Mouse (Mus musculus): ENCODE measurements around the gene Fbxo21. TPM values are rescaled to one million over a fixed set of nuclear protein-coding genes. Genes with fewer than 3 reads are reported as not detected.

Fbxo21 gene
- polyA plus RNA-seq, 1 experiment from 2014 or later: 43.6 TPM

DNA sequence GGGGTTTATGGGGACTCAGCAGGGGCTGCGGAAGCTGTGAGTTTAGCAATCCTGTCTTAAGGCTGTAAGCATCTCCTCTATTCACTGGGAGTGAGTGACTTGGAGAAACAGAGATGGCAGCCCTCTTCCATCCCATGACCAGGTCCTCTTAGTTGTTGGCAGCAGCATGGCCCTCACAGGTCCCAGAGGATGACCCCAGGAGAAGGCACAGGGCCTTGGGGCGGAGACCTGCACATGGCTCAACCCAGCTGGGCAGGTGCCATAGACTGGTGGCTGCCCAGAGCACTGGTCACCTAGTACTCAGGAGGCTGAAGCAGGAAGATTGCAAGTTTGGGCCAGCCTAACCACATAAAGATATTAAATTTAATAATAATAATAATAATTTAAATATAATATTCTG is 39.1 kb downstream of the Fbxo21 start:
- no peak for DNase-seq (ENCODE audit: low spot score)
- no peaks in the 10 kb centered on the region for H3K27me3 ChIP-seq (replicated peaks; ENCODE audit: control insufficient read depth, insufficient read depth, low read length)
- H3K4me2 ChIP-seq (ENCODE audit: low read depth, low read length): no peak overlapping the region
- no peaks in the 10 kb centered on the region for H3K9me3 ChIP-seq (ENCODE audit: control insufficient read depth, low read length)
- ATAC-seq (ENCODE audit: low read depth): no peak
- H3K36me3 ChIP-seq (ENCODE audit: control insufficient read depth, insufficient read depth, low read length): no peaks in the 10 kb centered on the region
- H3K4me1 ChIP-seq (ENCODE audit: control insufficient read depth, insufficient read depth, low read length): 0 out of 2 replicates have a peak, but pooled peaks cover 3% of the 10 kb centered on the region
- whole genome bisulfite sequencing: 89% methylated on average over 2 of the region's 2 CpGs
- no peak overlapping the region for H3K9ac ChIP-seq (ENCODE audit: low read depth, low read length)
- no peak overlapping the region for H3K27ac ChIP-seq (replicated peaks; ENCODE audit: low read depth, low read length)
- no peak overlapping the region for H3K4me3 ChIP-seq (ENCODE audit: low read depth, low read length)

DNA sequence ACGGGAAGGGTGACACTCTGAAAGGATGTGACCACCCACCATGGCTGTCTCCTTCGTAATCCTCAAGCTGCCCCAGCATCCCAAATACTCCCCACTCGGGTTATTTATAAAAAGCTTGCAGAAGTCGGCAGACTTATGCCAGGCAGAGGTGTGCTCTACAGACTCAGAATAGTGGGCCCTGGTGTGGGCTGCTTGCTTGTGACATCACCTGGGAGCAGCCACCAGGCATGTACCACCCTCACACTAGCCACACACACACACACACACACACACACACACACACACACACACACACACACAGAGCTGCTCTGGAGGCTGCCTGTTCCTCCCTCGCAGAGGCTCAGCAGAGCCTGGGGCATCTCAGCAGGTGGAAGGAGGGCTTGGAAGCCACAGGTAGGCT is 41.0 kb downstream of the Fbxo21 start:
- no peaks in the 10 kb centered on the region for H3K9me3 ChIP-seq (ENCODE audit: control insufficient read depth, low read length)
- H3K36me3 ChIP-seq (ENCODE audit: control insufficient read depth, insufficient read depth, low read length): no peaks in the 10 kb centered on the region
- no peak overlapping the region for H3K4me3 ChIP-seq (ENCODE audit: low read depth, low read length)
- DNase-seq (ENCODE audit: low spot score) (no peak), ATAC-seq (ENCODE audit: low read depth) (no peak)
- 0 out of 2 replicates have a peak, but pooled peaks cover 3% of the 10 kb centered on the region for H3K4me1 ChIP-seq (ENCODE audit: control insufficient read depth, insufficient read depth, low read length)
- no peak overlapping the region for H3K4me2 ChIP-seq (ENCODE audit: low read depth, low read length)
- no peak overlapping the region; the same call in 1 of the 2 replicates for H3K9ac ChIP-seq (ENCODE audit: low read depth, low read length)
- no peak overlapping the region for H3K27ac ChIP-seq (replicated peaks; ENCODE audit: low read depth, low read length)
- WGBS: 46% methylated on average over 5 of the region's 5 CpGs
- H3K27me3 ChIP-seq (replicated peaks; ENCODE audit: control insufficient read depth, insufficient read depth, low read length): no peaks in the 10 kb centered on the region

DNA sequence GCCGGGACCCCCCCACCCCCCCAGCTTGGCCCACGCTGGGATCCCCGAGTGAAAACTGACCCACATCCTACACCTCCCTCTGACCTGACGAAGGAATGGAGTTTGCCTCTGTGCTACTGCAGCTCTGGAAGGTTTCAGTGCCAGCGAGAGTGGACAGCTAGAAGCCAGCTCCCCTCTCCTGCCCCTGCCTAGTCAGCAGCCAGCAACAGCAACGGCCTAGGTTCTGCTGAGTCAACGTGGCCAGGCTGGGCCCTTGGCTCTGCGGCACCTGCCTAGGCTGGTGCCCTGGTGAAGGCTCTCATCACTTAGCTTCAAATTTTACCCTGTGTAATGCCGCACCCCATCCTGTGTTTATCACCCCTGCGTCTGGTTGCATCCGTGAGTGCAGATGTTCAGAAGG is 43.4 kb downstream of the Fbxo21 start:
- no peaks in the 10 kb centered on the region for H3K36me3 ChIP-seq (ENCODE audit: control insufficient read depth, insufficient read depth, low read length)

DNA sequence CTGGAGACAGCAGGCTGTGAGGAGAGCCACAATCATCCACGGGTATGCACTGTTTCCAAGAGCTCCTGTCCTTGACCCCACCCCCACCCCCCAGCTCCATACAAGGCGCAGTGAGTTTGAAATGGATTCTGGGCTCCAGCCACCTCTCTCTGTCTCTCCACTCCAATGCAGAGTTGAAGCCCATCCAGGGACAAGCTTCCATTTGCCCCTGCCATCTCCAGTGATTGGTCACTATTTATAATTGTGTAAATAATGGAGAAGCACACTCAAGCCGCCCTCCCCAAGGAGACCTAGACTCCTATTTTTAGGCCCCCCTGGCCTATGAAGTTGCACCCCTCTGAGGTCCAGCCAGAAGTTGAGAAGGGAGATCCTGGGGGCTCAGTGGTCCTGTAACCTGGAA is 46.5 kb downstream of the Fbxo21 start:
- peaks cover 29% of the 10 kb centered on the region for H3K27me3 ChIP-seq (replicated peaks; ENCODE audit: control insufficient read depth, insufficient read depth, low read length)
- DNase-seq (ENCODE audit: low spot score) (no peak), ATAC-seq (ENCODE audit: low read depth) (no peak)
- H3K4me3 ChIP-seq (ENCODE audit: low read depth, low read length): no peak overlapping the region
- H3K9ac ChIP-seq (ENCODE audit: low read depth, low read length): no peak overlapping the region
- 74% methylated on average over 3 of the region's 3 CpGs for WGBS
- no peak overlapping the region for H3K4me2 ChIP-seq (ENCODE audit: low read depth, low read length)
- no peak overlapping the region for H3K27ac ChIP-seq (replicated peaks; ENCODE audit: low read depth, low read length)
- H3K4me1 ChIP-seq (ENCODE audit: control insufficient read depth, insufficient read depth, low read length): peaks cover 9% of the 10 kb centered on the region
- no peaks in the 10 kb centered on the region for H3K9me3 ChIP-seq (ENCODE audit: control insufficient read depth, low read length)
- H3K36me3 ChIP-seq (ENCODE audit: control insufficient read depth, insufficient read depth, low read length): no peaks in the 10 kb centered on the region

More for the DNA sequence above, 43.4 kb downstream of the Fbxo21 start:
- H3K27me3 ChIP-seq (replicated peaks; ENCODE audit: control insufficient read depth, insufficient read depth, low read length): no peaks in the 10 kb centered on the region
- ATAC-seq (ENCODE audit: low read depth): no peak
- no peak overlapping the region for H3K4me2 ChIP-seq (ENCODE audit: low read depth, low read length)
- H3K9me3 ChIP-seq (ENCODE audit: control insufficient read depth, low read length): no peaks in the 10 kb centered on the region
- no peak for DNase-seq (ENCODE audit: low spot score)
- H3K9ac ChIP-seq (ENCODE audit: low read depth, low read length): no peak overlapping the region
- H3K4me3 ChIP-seq (ENCODE audit: low read depth, low read length): no peak overlapping the region
- no peak overlapping the region for H3K27ac ChIP-seq (replicated peaks; ENCODE audit: low read depth, low read length)
- 53% methylated on average over 10 of the region's 11 CpGs for WGBS
- 0 out of 2 replicates have a peak, but pooled peaks cover 3% of the 10 kb centered on the region for H3K4me1 ChIP-seq (ENCODE audit: control insufficient read depth, insufficient read depth, low read length)

DNA sequence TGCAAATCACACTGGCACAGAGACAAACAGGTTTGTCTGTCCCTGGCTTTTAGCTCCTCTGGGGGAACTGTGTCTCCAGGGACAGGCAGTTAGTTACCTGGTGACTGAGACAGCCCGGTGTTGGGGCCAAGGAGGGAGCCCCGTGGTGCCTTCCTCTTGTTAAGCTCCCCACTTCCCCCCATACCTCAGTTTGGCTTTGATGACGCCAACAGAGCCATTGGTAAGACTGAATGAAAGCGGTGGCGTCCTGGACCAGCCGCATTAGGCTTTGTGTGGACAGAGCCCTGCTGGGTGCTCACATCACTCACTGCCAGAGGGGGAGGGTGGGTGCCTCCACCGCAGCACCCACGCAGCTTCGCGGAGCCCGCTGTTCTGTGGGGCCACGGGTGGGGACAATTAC is 49.4 kb downstream of the Fbxo21 start:
- Histone ChIP-seq H3K4me1 (ENCODE audit: control insufficient read depth, insufficient read depth, low read length) (peaks cover 21% of the 10 kb centered on the region), H3K36me3 (ENCODE audit: control insufficient read depth, insufficient read depth, low read length) (no peaks in the 10 kb centered on the region), H3K4me2 (ENCODE audit: low read depth, low read length) (no peak overlapping the region), H3K4me3 (ENCODE audit: low read depth, low read length) (no peak overlapping the region), H3K9ac (ENCODE audit: low read depth, low read length) (no peak overlapping the region), H3K9me3 (ENCODE audit: control insufficient read depth, low read length) (no peaks in the 10 kb centered on the region), H3K27ac (replicated peaks; ENCODE audit: low read depth, low read length) (no peak overlapping the region), H3K27me3 (replicated peaks; ENCODE audit: control insufficient read depth, insufficient read depth, low read length) (peaks cover 54% of the 10 kb centered on the region)
- no peak for ATAC-seq (ENCODE audit: low read depth)
- DNase-seq (ENCODE audit: low spot score): no peak
- WGBS: 5% methylated on average over 11 of the region's 12 CpGs

DNA sequence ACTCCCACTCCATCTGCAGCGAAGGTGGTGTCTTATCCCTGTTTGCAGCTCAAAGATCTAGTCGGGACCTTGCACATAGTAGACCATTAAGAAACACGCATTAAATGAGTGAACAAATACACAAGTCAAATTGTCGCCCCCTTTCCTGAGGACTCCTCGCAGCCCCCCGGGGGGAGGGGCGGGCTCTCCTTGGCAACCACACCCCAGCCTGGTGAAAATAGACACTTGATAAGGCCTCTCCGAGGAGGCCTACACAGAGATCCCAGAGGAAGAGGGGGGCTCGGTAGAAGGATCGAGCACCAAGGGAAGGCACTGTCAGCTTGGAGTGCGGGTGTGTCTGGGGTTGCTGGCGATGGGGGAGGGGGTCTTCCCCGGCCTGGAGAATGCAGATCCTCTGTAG is 49.8 kb downstream of the Fbxo21 start:
- H3K36me3 ChIP-seq (ENCODE audit: control insufficient read depth, insufficient read depth, low read length): no peaks in the 10 kb centered on the region
- H3K27me3 ChIP-seq (replicated peaks; ENCODE audit: control insufficient read depth, insufficient read depth, low read length): peaks cover 54% of the 10 kb centered on the region
- H3K27ac ChIP-seq (replicated peaks; ENCODE audit: low read depth, low read length): no peak overlapping the region
- H3K4me3 ChIP-seq (ENCODE audit: low read depth, low read length): peak overlapping the region; percentile 65; the same call in 1 of the 2 replicates
- no peak for ATAC-seq (ENCODE audit: low read depth)
- H3K9ac ChIP-seq (ENCODE audit: low read depth, low read length): no peak overlapping the region
- H3K4me2 ChIP-seq (ENCODE audit: low read depth, low read length): 0 out of 2 replicates have a peak overlapping the region, but pooled peaks have one; percentile 100
- no peak for DNase-seq (ENCODE audit: low spot score)
- H3K4me1 ChIP-seq (ENCODE audit: control insufficient read depth, insufficient read depth, low read length): peaks cover 21% of the 10 kb centered on the region
- no peaks in the 10 kb centered on the region for H3K9me3 ChIP-seq (ENCODE audit: control insufficient read depth, low read length)
- 4% methylated on average over 13 of the region's 13 CpGs for WGBS

DNA sequence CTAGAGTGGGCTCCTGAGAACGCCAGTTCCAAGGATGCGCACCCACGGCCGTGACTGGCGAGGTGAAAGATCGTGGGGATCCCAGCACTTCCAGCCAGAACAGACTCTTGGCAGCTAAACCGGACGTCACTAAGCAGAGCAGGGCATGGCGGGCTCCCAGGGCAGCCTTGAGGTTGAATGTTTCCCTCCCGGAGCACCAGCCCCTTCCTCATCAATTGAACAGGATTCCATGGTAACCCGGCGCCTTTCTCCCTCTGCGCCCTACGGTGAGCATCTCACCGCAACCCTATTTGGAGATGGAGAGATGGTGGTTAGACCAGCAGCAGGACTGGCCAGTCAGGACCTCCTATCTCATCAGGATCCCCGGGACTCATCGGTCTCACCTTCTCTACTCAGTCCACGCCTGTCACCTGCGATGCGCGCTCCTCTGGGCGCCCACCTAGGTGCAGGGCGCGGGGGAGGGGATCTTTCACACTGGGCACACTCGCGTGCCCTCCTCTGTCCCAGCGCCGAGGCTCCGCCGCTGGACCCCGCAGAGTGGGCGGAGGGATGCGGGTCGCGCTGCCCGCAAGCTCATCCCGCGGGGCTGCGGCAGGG is 50.7 kb downstream of the Fbxo21 start:
- no peaks in the 10 kb centered on the region for H3K9me3 ChIP-seq (ENCODE audit: control insufficient read depth, low read length)
- peaks cover 54% of the 10 kb centered on the region for H3K27me3 ChIP-seq (replicated peaks; ENCODE audit: control insufficient read depth, insufficient read depth, low read length)
- no peak for ATAC-seq (ENCODE audit: low read depth)
- peak overlapping the region; percentile 100 for H3K4me2 ChIP-seq (ENCODE audit: low read depth, low read length)
- 3% methylated on average over 19 of the region's 39 CpGs for whole genome bisulfite sequencing
- H3K36me3 ChIP-seq (ENCODE audit: control insufficient read depth, insufficient read depth, low read length): no peaks in the 10 kb centered on the region
- no peak for DNase-seq (ENCODE audit: low spot score)
- no peak overlapping the region for H3K27ac ChIP-seq (replicated peaks; ENCODE audit: low read depth, low read length)
- peaks cover 21% of the 10 kb centered on the region for H3K4me1 ChIP-seq (ENCODE audit: control insufficient read depth, insufficient read depth, low read length)
- H3K4me3 ChIP-seq (ENCODE audit: low read depth, low read length): peak overlapping the region; percentile 65
- H3K9ac ChIP-seq (ENCODE audit: low read depth, low read length): peak overlapping the region; percentile 60

DNA sequence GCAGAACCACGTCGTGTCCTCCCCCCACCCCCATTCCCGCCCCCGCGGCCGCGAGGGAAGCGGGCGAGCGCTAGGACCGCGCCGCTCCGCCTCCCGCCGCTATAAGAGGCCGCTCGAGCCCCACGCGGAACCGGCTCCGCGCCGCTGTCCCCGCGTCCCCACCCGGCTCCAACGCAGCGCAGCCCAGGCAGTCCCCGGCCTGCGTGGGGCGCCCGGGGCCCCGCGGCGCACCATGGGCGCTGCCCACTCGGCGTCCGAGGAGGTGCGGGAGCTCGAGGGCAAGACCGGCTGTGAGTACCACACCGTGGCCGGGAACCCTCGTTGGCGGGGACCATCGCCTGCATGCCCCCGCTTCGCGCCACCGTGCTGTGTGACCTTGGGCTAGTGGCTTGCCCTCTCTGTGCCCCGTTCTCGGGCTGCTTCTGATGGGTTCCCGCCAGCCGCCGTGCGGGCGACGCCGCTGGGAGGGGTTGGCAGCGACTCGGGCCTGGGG is 51.2 kb downstream of the Fbxo21 start, which contains the start of gene Tesc:
TSS of gene Tesc (plus strand) at position 46 of the 493 bp plus-strand sequence.
- Histone ChIP-seq H3K4me2 (ENCODE audit: low read depth, low read length) (peak within 1 kb of the TSS; percentile 100), H3K9ac (ENCODE audit: low read depth, low read length) (peak within 1 kb of the TSS; percentile 60), H3K27ac (replicated peaks; ENCODE audit: low read depth, low read length) (no peak within 1 kb of the TSS; the same call in 1 of the 2 replicates), H3K9me3 (ENCODE audit: control insufficient read depth, low read length) (no peaks in the 10 kb centered on the region), H3K27me3 (replicated peaks; ENCODE audit: control insufficient read depth, insufficient read depth, low read length) (peaks cover 54% of the 10 kb centered on the region), H3K36me3 (ENCODE audit: control insufficient read depth, insufficient read depth, low read length) (no peaks in the 10 kb centered on the region), H3K4me1 (ENCODE audit: control insufficient read depth, insufficient read depth, low read length) (peaks cover 21% of the 10 kb centered on the region), H3K4me3 (ENCODE audit: low read depth, low read length) (peak within 1 kb of the TSS; percentile 65)
- ATAC-seq (ENCODE audit: low read depth) (no peak), DNase-seq (ENCODE audit: low spot score) (no peak)
- 0% methylated on average over 7 of the region's 63 CpGs for WGBS

Data from embryonic facial prominence, embryonic 14.5 days (tissue).